Mouse (Mus musculus) large intestine, adult 2 months (tissue): ENCODE data around the gene Arnt. TPM values are rescaled to one million over a fixed set of nuclear protein-coding genes. Genes with fewer than 3 reads are reported as not detected.

ENCODE experiments used
- DNase-seq: peaks from one replicate; pipeline ENCODE4 v3.0.0-alpha.2; 2012; ENCODE audit warnings: low read depth, low spot score
- WGBS: fragments of 180-500 bp; shearing (Covaris S2); methylation state at CpG from one replicate; pipeline ENCODE4 v1.1.7; 2018; 5-methylcytosine and 5-hydroxymethylcytosine counted together
- polyA plus RNA-seq: library from polyadenylated mRNA; depleted of rRNA; stranded (reverse); fragments of >200 nt; gene quantifications from 2 replicates; pipeline ENCODE4 v1.2.3, GENCODE M21; 2012

The Arnt gene
- polyA plus RNA-seq, 1 experiment, result 15.8 TPM

- no peak for DNase-seq
- 40% methylated on average over 1 of the region's 1 CpGs for WGBS
These were observed 16.2 kb downstream of the Arnt start for GRCm38 (mm10) chr3:95450408-95450807.

- no peak for DNase-seq
- 93% methylated on average over 3 of the region's 3 CpGs for WGBS
These were observed 16.7 kb downstream of the Arnt start for GRCm38 (mm10) chr3:95450915-95451314.

GRCm38 (mm10) chr3:95456367-95456766, 22.2 kb downstream of the Arnt start:
- WGBS, result over 99% methylated on average over 5 of the region's 5 CpGs
- DNase-seq, result no peak

GRCm38 (mm10) chr3:95457758-95458157, 23.6 kb downstream of the Arnt start:
- 68% methylated on average over 3 of the region's 3 CpGs for WGBS
- DNase-seq, result no peak

- no peak for DNase-seq
- WGBS, result 69% methylated on average over 1 of the region's 1 CpGs
These were observed 25.2 kb downstream of the Arnt start for GRCm38 (mm10) chr3:95459381-95459780.

GRCm38 (mm10) chr3:95463852-95464251, 29.7 kb downstream of the Arnt start:
- no peak for DNase-seq

GRCm38 (mm10) chr3:95478966-95479365, 44.8 kb downstream of the Arnt start:
- no peak for DNase-seq
- 97% methylated on average over 1 of the region's 1 CpGs for WGBS

GRCm38 (mm10) chr3:95486421-95486820, 52.2 kb downstream of the Arnt start:
- 62% methylated on average over 2 of the region's 2 CpGs for WGBS
- no peak for DNase-seq

- no peak for DNase-seq
- 96% methylated on average over 3 of the region's 3 CpGs for WGBS
These were observed 54.5 kb downstream of the Arnt start for GRCm38 (mm10) chr3:95488679-95489078.

- 99% methylated on average over 2 of the region's 2 CpGs for WGBS
- DNase-seq, result no peak
These were observed 56.0 kb downstream of the Arnt start for GRCm38 (mm10) chr3:95490238-95490637.

- no peak for DNase-seq
- 54% methylated on average over 6 of the region's 6 CpGs for WGBS
These were observed 60.2 kb downstream of the Arnt start for GRCm38 (mm10) chr3:95494342-95494741.

- 38% methylated on average over 2 of the region's 2 CpGs for WGBS
- DNase-seq, result no peak
These were observed 64.0 kb downstream of the Arnt start for GRCm38 (mm10) chr3:95498229-95498628.

GRCm38 (mm10) chr3:95499024-95499423, 64.8 kb downstream of the Arnt start, which contains the start of gene Ctsk:
Gene Ctsk (plus strand): TSS chr3:95499256.
- no peak for DNase-seq

GRCm38 (mm10) chr3:95499496-95500140, 65.4 kb downstream of the Arnt start:
- WGBS, result 48% methylated on average over 10 of the region's 10 CpGs
- no peak for DNase-seq

More at GRCm38 (mm10) chr3:95499024-95499423, 64.8 kb downstream of the Arnt start, which contains the start of gene Ctsk:
- WGBS, result 72% methylated on average over 7 of the region's 7 CpGs

GRCm38 (mm10) chr3:95502312-95502711, 68.1 kb downstream of the Arnt start:
- WGBS, result 65% methylated on average over 2 of the region's 2 CpGs
- DNase-seq, result no peak

- no peak for DNase-seq
- WGBS, result 67% methylated on average over 6 of the region's 6 CpGs
These were observed 75.2 kb downstream of the Arnt start for GRCm38 (mm10) chr3:95509348-95509747.

- no peak for DNase-seq
- WGBS, result 43% methylated on average over 9 of the region's 9 CpGs
These were observed 77.5 kb downstream of the Arnt start for GRCm38 (mm10) chr3:95511611-95512180.

- no peak for DNase-seq
- 89% methylated on average over 3 of the region's 3 CpGs for WGBS
These were observed 82.4 kb downstream of the Arnt start for GRCm38 (mm10) chr3:95516614-95517041.

- WGBS, result 4% methylated on average over 10 of the region's 10 CpGs
These were observed 83.3 kb downstream of the Arnt start for GRCm38 (mm10) chr3:95517493-95517898.

GRCm38 (mm10) chr3:95518891-95519290, 84.7 kb downstream of the Arnt start:
- 73% methylated on average over 7 of the region's 7 CpGs for WGBS

More at GRCm38 (mm10) chr3:95517493-95517898, 83.3 kb downstream of the Arnt start:
- DNase-seq, result peak; percentile 64

GRCm38 (mm10) chr3:95519315-95519714, 85.1 kb downstream of the Arnt start:
- no peak for DNase-seq
- WGBS, result 42% methylated on average over 2 of the region's 2 CpGs

More at GRCm38 (mm10) chr3:95518891-95519290, 84.7 kb downstream of the Arnt start:
- no peak for DNase-seq
